Mouse (Mus musculus): ENCODE results near the gene Opn5. TPM values are rescaled to one million over a fixed set of nuclear protein-coding genes. Genes with fewer than 3 reads are reported as not detected.

Opn5 gene
- total RNA-seq, 1 experiment from 2014 or later = not detected

Other genes starting within 250 kb of the Opn5 start
- gene Adgrf4, start 80.9 kb upstream of the Opn5 start, total RNA-seq (2017) = not detected in 2 replicates
- gene Adgrf2, start 130.8 kb upstream of the Opn5 start, total RNA-seq (2017) = not detected in 2 replicates